Mouse (Mus musculus): ENCODE results near the gene Sfxn5. TPM values are rescaled to one million over a fixed set of nuclear protein-coding genes. Genes with fewer than 3 reads are reported as not detected.
A peak's percentile ranks its signal among the peaks of the same experiment; 100 is the strongest.

Sfxn5 gene
- polyA plus RNA-seq, 1 experiment, result 23.6 TPM

DNA sequence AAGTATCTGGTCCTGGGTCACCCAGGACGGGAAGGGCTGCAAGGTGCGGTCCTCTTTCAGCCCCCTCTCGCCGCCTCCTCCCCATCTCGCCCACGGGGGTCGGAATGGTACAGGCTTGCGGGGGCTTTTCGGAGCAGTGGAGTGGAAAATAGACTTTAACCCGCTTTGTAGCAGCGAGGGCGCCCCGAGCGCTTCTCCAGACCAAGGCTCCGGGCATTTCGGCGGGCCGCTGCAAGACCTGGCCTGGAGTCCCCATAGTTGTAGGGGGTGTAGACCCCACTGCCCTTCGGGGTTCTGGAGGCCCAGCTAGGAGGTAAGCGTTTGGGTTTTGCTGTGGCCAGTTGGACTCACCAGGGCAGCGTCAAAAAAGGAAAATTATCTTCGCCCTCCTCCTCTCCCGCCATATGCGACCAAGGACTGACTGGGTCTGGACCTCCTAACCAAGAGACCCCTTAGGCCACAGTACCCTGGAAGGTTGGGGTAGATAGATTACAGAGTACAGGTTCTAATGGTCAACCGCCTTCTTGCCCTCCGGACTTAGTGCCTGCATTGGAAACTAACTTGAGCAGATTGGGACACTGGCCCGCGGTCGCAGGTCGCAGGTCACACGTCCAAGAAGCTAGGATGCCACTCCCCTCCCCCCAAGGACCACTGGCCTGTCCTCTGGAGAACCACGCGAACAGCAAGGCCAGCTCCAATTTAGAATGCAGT lies 147.0 kb downstream of the Sfxn5 start:
- Histone ChIP-seq H3K4me1 (ENCODE audit: control insufficient read depth, insufficient read depth, low read length) (0 out of 2 replicates have a peak, but pooled peaks cover 3% of the 10 kb centered on the region), H3K36me3 (ENCODE audit: control insufficient read depth, insufficient read depth, low read length) (no peaks in the 10 kb centered on the region), H3K4me3 (ENCODE audit: insufficient read depth, low read depth, low read length) (peak overlapping the region; percentile 44), H3K27ac (ENCODE audit: insufficient read depth, low read depth, low read length) (no peak overlapping the region), H3K27me3 (replicated peaks; ENCODE audit: control insufficient read depth, insufficient read depth, low read length) (no peaks in the 10 kb centered on the region)
- TF ChIP-seq CTCF (conservative IDR thresholded peaks at IDR 0.05; ENCODE audit: insufficient read depth, insufficient read length, low read depth, low read length) (no peak), POLR2A (IDR thresholded peaks at IDR 0.05; ENCODE audit: low read depth, low read length) (no peak)
- peak; percentile 85 for DNase-seq
- WGBS, result 7% methylated on average over 33 of the region's 33 CpGs

DNA sequence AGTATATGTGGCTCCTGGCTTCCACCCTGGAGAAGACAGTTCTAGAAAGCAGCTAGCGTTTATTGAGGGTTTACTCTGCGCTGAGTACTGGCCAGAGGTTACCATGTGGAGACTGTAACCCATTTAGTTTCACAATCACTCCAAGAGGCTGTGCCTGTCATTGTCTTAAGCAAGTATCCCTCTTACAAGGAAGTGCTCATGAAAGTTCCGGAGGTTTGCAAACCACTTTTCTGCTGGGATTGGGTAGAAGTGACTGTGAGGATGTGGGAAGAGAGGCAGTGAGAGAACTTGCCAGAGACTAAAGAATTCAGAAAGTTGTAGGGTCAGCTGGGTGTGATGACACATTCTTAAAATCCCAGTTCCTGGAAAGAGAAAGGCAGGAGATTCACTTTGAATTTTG lies 149.3 kb downstream of the Sfxn5 start:
- Histone ChIP-seq H3K27ac (ENCODE audit: insufficient read depth, low read depth, low read length) (no peak overlapping the region), H3K36me3 (ENCODE audit: control insufficient read depth, insufficient read depth, low read length) (no peaks in the 10 kb centered on the region), H3K27me3 (replicated peaks; ENCODE audit: control insufficient read depth, insufficient read depth, low read length) (no peaks in the 10 kb centered on the region), H3K4me1 (ENCODE audit: control insufficient read depth, insufficient read depth, low read length) (peaks cover 8% of the 10 kb centered on the region; the same call in 1 of the 2 replicates), H3K4me3 (ENCODE audit: insufficient read depth, low read depth, low read length) (no peak overlapping the region)
- WGBS, result 77% methylated on average over 3 of the region's 3 CpGs
- no peak for TF ChIP-seq POLR2A (IDR thresholded peaks at IDR 0.05; ENCODE audit: low read depth, low read length)
- TF ChIP-seq CTCF (conservative IDR thresholded peaks at IDR 0.05; ENCODE audit: insufficient read depth, insufficient read length, low read depth, low read length), result no peak
- no peak for DNase-seq

DNA sequence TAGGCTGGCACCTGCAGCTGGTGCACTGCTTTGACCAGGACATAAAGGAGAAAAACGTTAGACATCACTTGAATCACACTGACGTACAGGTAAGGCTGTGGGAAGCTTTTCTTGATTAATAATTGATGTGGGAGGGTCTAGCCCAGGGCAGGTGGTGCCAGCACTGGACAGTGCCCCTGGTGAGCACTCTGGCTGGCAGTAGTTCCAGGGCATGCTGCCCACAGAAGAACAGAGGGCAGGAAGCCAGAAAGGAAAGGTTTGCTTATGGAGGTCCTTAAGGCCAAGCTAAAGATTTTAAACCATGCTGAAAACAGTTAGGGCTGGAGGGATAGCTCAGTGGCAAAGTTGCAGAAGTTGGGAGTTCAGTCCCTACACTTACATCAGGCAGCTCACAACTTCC lies 153.2 kb downstream of the Sfxn5 start:
- Histone ChIP-seq H3K36me3 (ENCODE audit: control insufficient read depth, insufficient read depth, low read length) (no peaks in the 10 kb centered on the region), H3K4me1 (ENCODE audit: control insufficient read depth, insufficient read depth, low read length) (peaks cover 5% of the 10 kb centered on the region; the same call in 1 of the 2 replicates), H3K27me3 (replicated peaks; ENCODE audit: control insufficient read depth, insufficient read depth, low read length) (no peaks in the 10 kb centered on the region), H3K4me3 (ENCODE audit: insufficient read depth, low read depth, low read length) (no peak overlapping the region), H3K27ac (ENCODE audit: insufficient read depth, low read depth, low read length) (no peak overlapping the region)
- TF ChIP-seq CTCF (conservative IDR thresholded peaks at IDR 0.05; ENCODE audit: insufficient read depth, insufficient read length, low read depth, low read length) (no peak), POLR2A (IDR thresholded peaks at IDR 0.05; ENCODE audit: low read depth, low read length) (no peak)
- DNase-seq, result peak; percentile 92
- WGBS, result 36% methylated on average over 2 of the region's 2 CpGs

DNA sequence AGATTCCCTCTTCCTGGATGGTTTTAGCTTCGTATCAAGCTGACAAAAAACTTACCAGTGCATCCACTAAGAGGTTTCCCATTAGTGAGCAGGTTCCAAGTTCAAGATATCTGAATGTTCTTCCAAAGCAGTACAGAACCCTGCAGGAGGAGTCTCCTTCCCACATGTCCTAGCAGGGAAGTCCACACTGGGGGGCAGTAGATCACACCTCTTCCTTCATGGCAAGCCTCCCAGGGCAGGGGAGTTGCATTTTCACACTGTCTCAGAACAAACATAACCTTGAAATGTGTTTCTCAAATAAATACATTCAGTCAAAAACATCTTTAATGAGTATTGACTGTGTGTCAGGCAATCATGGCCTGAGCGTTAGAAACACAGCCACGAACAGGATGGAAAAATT lies 153.7 kb downstream of the Sfxn5 start:
- Histone ChIP-seq H3K4me1 (ENCODE audit: control insufficient read depth, insufficient read depth, low read length) (peaks cover 5% of the 10 kb centered on the region; the same call in 1 of the 2 replicates), H3K27ac (ENCODE audit: insufficient read depth, low read depth, low read length) (no peak overlapping the region), H3K4me3 (ENCODE audit: insufficient read depth, low read depth, low read length) (no peak overlapping the region), H3K36me3 (ENCODE audit: control insufficient read depth, insufficient read depth, low read length) (no peaks in the 10 kb centered on the region), H3K27me3 (replicated peaks; ENCODE audit: control insufficient read depth, insufficient read depth, low read length) (no peaks in the 10 kb centered on the region)
- peak; percentile 55 for DNase-seq
- TF ChIP-seq POLR2A (IDR thresholded peaks at IDR 0.05; ENCODE audit: low read depth, low read length) (no peak), CTCF (conservative IDR thresholded peaks at IDR 0.05; ENCODE audit: insufficient read depth, insufficient read length, low read depth, low read length) (no peak; the same call in 1 of the 2 replicates)
- WGBS, result 48% methylated on average over 3 of the region's 3 CpGs

DNA sequence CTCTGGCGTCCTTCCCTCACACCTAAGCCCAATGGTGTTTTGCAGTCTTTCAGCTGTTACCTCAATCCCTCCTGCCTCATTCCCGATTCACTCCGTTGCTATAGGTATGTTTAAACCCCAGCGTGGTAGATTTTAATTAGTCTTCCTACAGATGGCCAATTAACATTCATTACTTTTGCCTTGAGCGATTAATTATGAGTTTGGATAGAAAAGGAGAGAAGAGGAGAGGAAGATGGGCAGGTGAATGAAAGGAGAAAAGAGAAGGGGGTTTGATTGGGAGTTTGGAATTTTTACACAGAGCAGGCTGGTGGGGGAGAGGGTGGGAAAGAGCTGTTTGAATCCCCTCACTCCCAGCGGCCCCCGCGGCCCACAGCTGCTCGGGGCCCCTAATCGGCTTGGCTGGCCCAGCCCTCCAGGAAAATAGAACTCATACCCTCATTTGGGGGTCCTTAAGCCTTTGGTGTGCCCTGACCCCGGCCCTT lies 167.7 kb downstream of the Sfxn5 start:
- H3K4me3 ChIP-seq (ENCODE audit: insufficient read depth, low read depth, low read length), result no peak overlapping the region
- no peaks in the 10 kb centered on the region for H3K36me3 ChIP-seq (ENCODE audit: control insufficient read depth, insufficient read depth, low read length)
- TF ChIP-seq POLR2A (IDR thresholded peaks at IDR 0.05; ENCODE audit: low read depth, low read length) (no peak), CTCF (conservative IDR thresholded peaks at IDR 0.05; ENCODE audit: insufficient read depth, insufficient read length, low read depth, low read length) (no peak)
- 66% methylated on average over 11 of the region's 11 CpGs for WGBS
- no peak for DNase-seq
- H3K4me1 ChIP-seq (ENCODE audit: control insufficient read depth, insufficient read depth, low read length), result no peaks in the 10 kb centered on the region
- H3K27ac ChIP-seq (ENCODE audit: insufficient read depth, low read depth, low read length), result no peak overlapping the region
- no peaks in the 10 kb centered on the region for H3K27me3 ChIP-seq (replicated peaks; ENCODE audit: control insufficient read depth, insufficient read depth, low read length)

Other genes with a start within 250 kb of the Sfxn5 start
- gene Spr, start 195.7 kb downstream of the Sfxn5 start, polyA plus RNA-seq (2012; rRNA removed), result 65.7 and 79.7 TPM in 2 replicates
- 62.8 and 79.7 TPM in 2 replicates for gene Emx1, start 146.0 kb downstream of the Sfxn5 start, polyA plus RNA-seq (2012; rRNA removed)
- gene Rab11fip5, start 41.2 kb upstream of the Sfxn5 start, polyA plus RNA-seq (2012; rRNA removed), result 56.8 and 63.6 TPM in 2 replicates
- not detected in 2 replicates for gene Noto, start 90.5 kb upstream of the Sfxn5 start, polyA plus RNA-seq (2012; rRNA removed)
- gene Smyd5, start 98.6 kb upstream of the Sfxn5 start, polyA plus RNA-seq (2012; rRNA removed), result 16.4 and 18.8 TPM in 2 replicates
- gene Cct7, start 118.1 kb upstream of the Sfxn5 start, polyA plus RNA-seq (2012; rRNA removed), result 104 and 117 TPM in 2 replicates
- gene Pradc1, start 118.5 kb upstream of the Sfxn5 start, polyA plus RNA-seq (2012; rRNA removed), result 23.1 and 27.7 TPM in 2 replicates
- gene Fbxo41, start 169.6 kb upstream of the Sfxn5 start, polyA plus RNA-seq (2012; rRNA removed), result 0.07 and 0.08 TPM in 2 replicates
- not detected in 2 replicates for gene Egr4, start 180.2 kb upstream of the Sfxn5 start, polyA plus RNA-seq (2012; rRNA removed)